Mouse (Mus musculus) right cerebral cortex, adult 2 months (tissue): ENCODE data around the gene Tlx3.
A peak's percentile ranks its signal among the peaks of the same experiment; 100 is the strongest.

Source experiments
- DNase-seq, 2 experiments: peaks; one replicate each; pipeline ENCODE4 v3.0.0; 2021 to 2022; ENCODE audit warnings: low spot score in 2 of 2

Tlx3 gene

DNA sequence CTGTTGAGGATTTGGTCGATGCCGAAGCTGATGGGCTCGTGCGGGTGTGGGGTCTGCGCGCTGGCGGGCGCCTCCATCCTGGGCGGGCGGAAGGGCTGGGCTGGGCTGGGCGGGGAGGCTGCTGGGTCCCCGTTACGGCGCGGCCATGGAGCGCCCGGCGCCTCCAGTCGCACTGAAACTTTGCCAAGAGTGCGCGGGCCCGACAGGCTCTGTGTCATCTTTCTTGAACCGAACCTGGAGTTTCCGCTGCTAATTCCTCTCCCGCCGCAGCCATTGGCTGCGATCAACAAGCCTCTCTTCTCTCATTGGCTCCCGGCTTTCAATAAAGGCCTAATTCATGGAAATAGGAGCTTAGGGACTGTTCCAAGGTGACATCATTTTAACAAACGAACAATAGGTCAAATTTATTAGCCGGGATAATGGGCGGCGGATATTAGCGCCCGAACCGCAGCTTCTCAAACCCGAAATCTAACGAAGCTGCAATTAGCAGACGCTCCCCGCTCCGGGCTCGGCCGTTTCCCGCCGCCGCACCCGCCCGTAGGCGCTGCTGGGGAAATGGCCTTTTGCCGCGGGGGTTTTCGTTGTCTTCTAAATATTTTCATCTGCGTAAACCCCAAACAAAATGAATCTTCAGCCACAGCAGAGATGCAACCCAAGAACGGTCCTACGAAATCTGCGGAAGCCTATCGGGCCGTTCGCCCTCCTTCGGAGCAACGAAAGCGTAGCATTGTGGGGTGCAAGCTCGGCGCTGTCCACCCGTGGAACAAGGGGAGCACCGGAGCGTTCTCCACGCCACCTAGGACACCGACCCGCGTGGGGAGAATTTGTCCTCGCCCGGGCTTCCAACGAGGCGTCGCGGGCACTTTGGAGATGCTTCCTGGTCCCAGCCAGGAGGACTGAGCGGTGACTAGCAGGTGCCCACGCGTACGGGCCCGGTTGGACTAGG lies at the start of gene Tlx3:
TSS of gene Tlx3 (minus strand) at position 207 of the 946 bp plus-strand sequence.
- peak in 1 of 2 experiments; percentile 18 for DNase-seq

- no peak for DNase-seq
Observed at GRCm38 (mm10) chr11:33240295-33240694, 36.9 kb upstream of the Tlx3 start.

- no peak for DNase-seq
Observed at GRCm38 (mm10) chr11:33234134-33234533, 30.7 kb upstream of the Tlx3 start.

- DNase-seq, result no peak
Observed at GRCm38 (mm10) chr11:33232056-33232455, 28.7 kb upstream of the Tlx3 start.

GRCm38 (mm10) chr11:33228186-33228585 lies 24.8 kb upstream of the Tlx3 start:
- no peak for DNase-seq

- DNase-seq, result no peak
Observed at GRCm38 (mm10) chr11:33226516-33226915, 23.1 kb upstream of the Tlx3 start.

GRCm38 (mm10) chr11:33221566-33222365 lies 18.4 kb upstream of the Tlx3 start:
- DNase-seq, result peak; percentile 18 to 32

DNA sequence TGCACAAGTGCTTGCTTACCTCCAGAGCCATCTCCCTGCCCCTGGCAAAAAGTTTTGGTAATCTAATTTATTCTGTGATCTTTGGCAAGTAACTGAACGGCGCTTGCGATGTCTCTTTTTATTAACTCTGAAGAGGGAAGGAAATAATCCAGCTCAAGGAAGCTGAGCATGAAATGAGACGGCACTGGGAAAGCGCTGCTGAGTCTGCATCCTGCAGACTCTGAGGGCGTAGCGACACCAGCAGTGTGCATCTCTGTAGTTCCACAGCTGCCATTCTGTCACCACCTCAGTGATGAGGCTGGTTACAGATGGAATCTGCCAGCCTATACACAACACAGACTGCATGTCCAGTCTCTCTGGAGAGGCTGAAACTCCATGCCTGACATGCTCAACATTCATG lies 17.4 kb upstream of the Tlx3 start:
- peak in 1 of 2 experiments; percentile 10 for DNase-seq

DNA sequence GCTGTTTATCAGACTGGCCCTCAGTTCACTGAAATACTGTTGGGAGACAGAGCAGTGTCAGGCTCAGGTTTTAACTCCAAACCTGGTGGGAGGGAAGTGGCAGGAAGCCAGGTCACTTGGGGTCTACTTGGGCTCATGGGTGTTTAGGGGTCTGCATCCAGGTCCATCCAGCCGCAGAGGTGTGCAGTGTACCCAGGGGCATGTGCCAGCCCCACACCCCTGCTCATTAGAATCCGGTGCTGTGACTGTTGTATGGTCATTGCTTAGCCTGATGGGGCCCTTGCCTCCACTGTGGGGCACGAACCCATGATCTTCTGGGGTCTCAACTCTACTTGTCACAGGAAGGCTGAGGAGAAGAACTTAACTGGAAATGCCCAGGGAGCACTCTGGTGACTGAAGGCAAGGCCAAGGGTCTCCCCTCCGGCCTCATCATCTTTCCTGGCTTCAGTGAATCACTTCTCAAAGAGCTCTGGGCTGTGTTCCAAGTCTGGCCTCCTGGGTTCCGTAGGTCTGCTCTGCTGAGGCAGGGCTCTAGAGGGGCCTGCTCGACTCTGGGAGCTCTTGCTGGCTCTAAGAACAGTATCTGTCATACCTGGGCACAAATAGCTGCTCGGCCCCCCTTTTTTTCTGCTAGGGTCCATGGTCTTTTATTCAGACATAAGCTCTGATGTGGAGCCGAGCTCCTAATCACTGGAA lies 14.1 kb upstream of the Tlx3 start:
- DNase-seq, result no peak

DNA sequence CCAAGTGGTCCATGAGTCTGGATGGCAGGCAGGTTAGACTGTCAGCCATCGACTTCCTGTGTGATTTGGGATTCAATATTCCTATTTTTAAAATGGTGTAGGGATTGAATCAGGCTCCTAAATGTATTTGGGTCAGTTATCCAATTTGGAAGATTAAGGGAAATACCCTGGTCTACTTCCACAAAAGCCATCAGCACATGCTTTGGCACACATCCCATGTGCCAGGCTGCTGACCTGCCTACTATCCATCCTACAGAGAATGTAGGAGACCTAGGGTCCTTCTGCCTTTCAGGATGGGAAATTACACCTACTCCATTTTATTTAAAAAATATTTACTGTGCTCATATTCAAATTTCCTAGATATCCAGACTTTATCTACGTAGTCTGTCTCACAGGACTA lies 4.0 kb upstream of the Tlx3 start:
- DNase-seq, result no peak

DNA sequence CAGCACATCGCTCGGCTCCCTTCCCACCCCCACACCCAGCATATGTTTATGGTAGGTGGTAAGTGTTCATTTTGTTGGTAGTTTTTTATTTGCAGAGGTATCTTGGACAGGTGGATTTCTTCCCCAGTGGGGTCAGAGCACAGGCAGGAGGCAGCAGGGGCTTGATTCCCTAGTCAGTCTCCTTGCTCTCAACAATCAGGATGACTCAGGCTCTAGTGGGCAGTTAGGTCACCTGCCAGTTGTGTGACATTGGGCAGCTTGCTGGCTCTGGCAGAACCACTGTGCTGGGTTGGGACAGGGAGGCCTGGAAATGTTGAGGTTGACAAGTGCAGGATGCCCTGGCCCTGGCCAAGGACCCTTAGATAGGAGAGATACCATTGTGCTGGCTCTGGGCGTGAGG lies 1.6 kb upstream of the Tlx3 start:
- DNase-seq, result no peak

DNA sequence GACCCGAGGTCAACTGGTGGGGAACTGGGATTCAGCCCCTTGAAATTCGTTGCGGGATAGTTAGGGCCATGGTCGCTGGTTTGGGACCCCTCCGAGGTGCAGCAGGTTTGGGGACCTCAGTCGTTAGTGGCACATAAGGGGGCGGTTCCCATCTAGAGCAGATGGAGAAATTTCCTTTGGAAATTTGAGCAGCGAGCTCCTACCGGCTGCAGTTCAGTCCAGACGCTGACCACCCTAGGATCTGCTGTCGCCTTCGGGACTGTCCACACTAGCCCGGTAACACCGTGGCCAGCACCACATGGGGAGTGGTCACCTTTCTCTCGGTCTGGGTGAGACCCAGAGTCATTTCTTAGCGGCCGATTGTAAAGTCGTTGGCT lies 928 bp upstream of the Tlx3 start:
- DNase-seq, result no peak

DNA sequence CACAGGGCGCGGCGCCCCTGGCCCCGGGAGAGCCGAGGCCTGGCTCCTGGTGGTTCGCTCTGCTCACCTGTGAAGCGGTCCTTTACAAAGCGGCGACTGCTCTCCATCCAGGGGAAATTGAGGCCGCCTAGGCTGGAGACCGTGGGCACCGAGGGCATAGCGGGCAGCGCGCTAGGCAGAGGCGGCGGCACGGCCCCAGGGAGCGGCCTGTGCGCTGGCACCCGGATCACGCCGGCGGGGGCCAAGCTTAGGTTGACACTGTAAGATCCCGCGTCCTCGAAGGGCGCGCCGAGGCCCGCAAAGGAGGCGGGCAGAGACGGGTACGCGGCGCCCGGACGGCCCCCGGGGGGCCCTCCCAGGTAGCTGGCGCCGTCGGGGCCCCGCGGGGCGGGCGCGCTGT lies 417 bp downstream of the Tlx3 start:
- DNase-seq, result no peak

DNA sequence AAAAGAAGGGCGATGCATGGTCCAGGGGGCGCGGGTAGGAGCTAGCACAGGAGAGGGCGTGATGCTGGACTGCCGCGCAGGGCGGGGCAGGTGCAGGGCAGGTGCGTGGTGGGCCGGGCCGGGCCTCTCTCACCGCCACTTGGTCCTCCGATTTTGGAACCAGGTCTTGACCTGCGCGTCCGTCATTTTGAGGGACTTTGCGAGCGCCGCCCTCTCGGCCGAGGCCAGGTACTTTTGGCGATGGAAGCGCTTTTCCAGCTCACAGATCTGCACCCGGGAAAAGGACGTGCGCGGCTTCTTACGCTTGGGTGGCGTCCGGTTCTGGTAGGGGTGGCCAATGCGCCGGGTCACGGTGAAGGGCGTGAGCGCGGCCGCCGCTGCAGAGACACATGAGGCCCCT lies 1.1 kb downstream of the Tlx3 start:
- DNase-seq, result no peak

- DNase-seq, result peak in 1 of 2 experiments; percentile 5
Observed at GRCm38 (mm10) chr11:33201626-33202010, 1.8 kb downstream of the Tlx3 start.

DNA sequence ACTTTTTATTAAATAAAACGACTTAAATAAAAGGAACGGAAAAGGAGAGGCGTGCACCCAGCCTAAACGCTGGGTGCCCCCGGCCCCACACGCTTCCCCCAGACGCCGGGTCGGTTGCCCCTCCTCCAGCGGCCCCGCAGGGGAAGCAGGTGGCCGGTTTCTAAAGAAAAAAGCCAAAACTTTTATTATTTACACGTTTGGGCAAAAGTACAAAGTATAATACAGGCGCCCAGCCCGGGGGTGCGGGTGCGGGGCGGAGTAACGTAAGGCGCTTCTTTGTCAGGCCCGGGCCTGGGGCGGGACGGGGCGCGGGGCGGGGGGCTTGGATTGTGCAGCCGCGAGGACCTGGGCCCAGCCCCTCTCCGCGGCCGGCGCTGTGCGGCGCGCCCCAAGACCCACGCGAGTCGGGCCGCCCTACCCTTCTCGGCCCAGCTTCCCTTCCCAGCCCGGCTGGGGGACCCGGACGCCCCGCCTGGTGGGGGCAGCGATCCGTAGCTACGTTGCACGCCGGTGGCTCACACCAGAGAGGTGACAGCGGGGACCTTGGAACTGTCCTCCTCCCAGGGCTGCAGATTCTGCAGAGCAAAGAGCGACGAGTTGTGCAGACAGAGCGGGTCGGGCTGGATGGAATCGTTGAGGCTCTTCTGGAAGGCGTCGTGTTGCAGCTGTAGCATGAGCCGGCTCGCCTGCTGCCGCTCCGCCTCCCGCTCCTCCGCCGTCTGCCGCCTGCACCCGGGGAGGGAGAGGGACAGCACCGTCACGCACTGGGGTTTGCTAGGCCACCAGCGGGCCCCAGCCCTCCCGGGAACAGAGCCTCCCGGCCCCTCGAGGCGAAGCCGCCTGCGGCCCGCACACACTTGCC lies 2.4 kb downstream of the Tlx3 start:
- DNase-seq, result no peak

- DNase-seq, result no peak
Observed at GRCm38 (mm10) chr11:33199906-33200763, 3.3 kb downstream of the Tlx3 start.

GRCm38 (mm10) chr11:33199117-33199514 lies 4.3 kb downstream of the Tlx3 start:
- DNase-seq, result no peak

DNA sequence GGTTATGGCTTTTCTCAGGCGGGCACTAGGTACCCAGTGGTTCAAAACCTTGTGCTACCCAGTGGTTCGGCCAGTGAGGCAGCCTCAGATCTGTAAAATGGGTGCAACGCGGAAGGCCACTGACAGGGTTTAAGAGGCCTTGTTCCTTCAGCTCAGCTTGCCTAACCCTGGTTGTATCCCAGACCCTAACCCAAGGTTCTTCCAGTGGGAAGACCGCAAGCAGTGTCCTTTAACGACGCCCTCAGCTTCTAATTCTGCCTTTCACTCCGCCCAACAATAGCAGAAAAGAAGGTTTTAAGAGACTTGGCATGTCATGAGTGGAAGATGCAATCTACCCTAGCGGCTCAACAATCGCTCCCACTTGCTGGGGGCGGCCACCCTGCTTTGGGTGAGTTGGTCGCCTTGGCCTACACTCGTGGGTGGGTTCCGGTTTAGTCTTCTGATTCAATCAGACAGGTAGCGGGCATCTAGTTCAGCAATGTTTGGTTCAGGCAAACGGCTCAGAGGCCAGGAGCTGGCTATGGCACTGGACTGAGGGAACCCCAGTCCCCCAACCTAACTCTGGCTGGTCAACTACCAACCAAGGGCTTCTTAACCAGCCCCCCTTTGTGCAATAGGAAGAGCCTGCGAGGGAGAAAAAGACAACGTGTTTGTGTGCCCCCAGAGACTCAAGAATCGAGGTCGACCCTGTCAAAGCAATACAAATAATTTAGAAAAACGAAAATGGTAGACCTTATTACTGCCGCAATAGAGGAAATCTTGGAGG lies 4.9 kb downstream of the Tlx3 start:
- no peak for DNase-seq
